Mouse (Mus musculus): ENCODE data around the gene Bach2.

GRCm38 (mm10) chr4:32409116-32409880 is 170.7 kb downstream of the Bach2 start:
- TF ChIP-seq CTCF (IDR thresholded peaks at IDR 0.05; ENCODE audit: low read depth, low read length) (no peak), POLR2A (IDR thresholded peaks at IDR 0.05; ENCODE audit: insufficient read depth, low read length) (no peak)
